Mouse (Mus musculus): ENCODE data around the gene Olfr521. TPM values are rescaled to one million over a fixed set of nuclear protein-coding genes. Genes with fewer than 3 reads are reported as not detected.
"Not testable (repeated sequence)": the region's sequence is repeated elsewhere in the genome, so short reads cannot be mapped to it uniquely, and the experiment has no call there.

Gene Olfr521
- polyA plus RNA-seq, 1 experiment from 2014 or later = not detected

GRCm38 (mm10) chr7:99788563-99788962 lies 25.3 kb downstream of the Olfr521 start:
- H3K9ac ChIP-seq = no peak overlapping the region
- H3K4me1 ChIP-seq = peaks cover 9% of the 10 kb centered on the region; the same call in 1 of the 2 replicates
- H3K9me3 ChIP-seq = peaks cover 3% of the 10 kb centered on the region; the same call in 1 of the 2 replicates
- no peak overlapping the region for H3K27ac ChIP-seq
- no peaks in the 10 kb centered on the region; the same call in 1 of the 2 replicates for H3K27me3 ChIP-seq
- H3K36me3 ChIP-seq = no peaks in the 10 kb centered on the region
- WGBS = 31% methylated on average over 5 of the region's 5 CpGs
- H3K4me2 ChIP-seq = no peak overlapping the region
- ATAC-seq (ENCODE audit: insufficient number of reproducible peaks, insufficient read depth, low FRiP score, low TSS enrichment, low read depth) = no peak
- no peak overlapping the region for H3K4me3 ChIP-seq

DNA sequence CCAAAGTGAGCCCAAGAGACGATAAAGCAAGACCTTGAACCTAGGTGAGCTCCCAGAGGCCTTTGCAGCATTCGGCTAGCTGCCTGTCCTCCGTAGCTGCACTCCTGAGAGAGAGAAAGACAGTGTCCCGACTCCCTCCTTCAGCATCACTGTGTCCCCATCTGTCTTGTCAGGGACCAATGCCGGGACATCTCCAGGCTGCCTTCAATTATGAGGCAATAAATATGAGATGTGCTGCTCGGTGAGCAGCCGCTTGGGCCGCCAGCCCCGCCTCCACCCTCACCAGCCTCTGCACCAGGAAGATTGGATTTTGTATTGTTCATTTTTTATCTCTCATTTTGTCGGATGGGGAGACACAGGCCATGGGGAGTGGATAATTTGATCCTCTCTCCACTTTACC lies 27.5 kb downstream of the Olfr521 start:
- peaks cover 6% of the 10 kb centered on the region; the same call in 1 of the 2 replicates for H3K27me3 ChIP-seq
- peaks cover 3% of the 10 kb centered on the region; the same call in 1 of the 2 replicates for H3K9me3 ChIP-seq
- H3K4me3 ChIP-seq = no peak overlapping the region
- H3K4me1 ChIP-seq = peaks cover 15% of the 10 kb centered on the region; the same call in 1 of the 2 replicates
- no peak overlapping the region for H3K9ac ChIP-seq
- 85% methylated on average over 10 of the region's 10 CpGs for WGBS
- ATAC-seq (ENCODE audit: insufficient number of reproducible peaks, insufficient read depth, low FRiP score, low TSS enrichment, low read depth) = no peak
- no peak overlapping the region for H3K27ac ChIP-seq
- H3K36me3 ChIP-seq = no peaks in the 10 kb centered on the region
- H3K4me2 ChIP-seq = no peak overlapping the region

GRCm38 (mm10) chr7:99794096-99794495 lies 30.8 kb downstream of the Olfr521 start:
- H3K4me3 ChIP-seq = no peak overlapping the region
- 51% methylated on average over 2 of the region's 2 CpGs for WGBS
- H3K4me1 ChIP-seq = peaks cover 6% of the 10 kb centered on the region; the same call in 1 of the 2 replicates
- H3K4me2 ChIP-seq = no peak overlapping the region
- no peaks in the 10 kb centered on the region for H3K36me3 ChIP-seq
- ATAC-seq (ENCODE audit: insufficient number of reproducible peaks, insufficient read depth, low FRiP score, low TSS enrichment, low read depth) = no peak
- peaks cover 3% of the 10 kb centered on the region; the same call in 1 of the 2 replicates for H3K9me3 ChIP-seq
- no peak overlapping the region for H3K27ac ChIP-seq
- no peak overlapping the region for H3K9ac ChIP-seq
- H3K27me3 ChIP-seq = peaks cover 20% of the 10 kb centered on the region

DNA sequence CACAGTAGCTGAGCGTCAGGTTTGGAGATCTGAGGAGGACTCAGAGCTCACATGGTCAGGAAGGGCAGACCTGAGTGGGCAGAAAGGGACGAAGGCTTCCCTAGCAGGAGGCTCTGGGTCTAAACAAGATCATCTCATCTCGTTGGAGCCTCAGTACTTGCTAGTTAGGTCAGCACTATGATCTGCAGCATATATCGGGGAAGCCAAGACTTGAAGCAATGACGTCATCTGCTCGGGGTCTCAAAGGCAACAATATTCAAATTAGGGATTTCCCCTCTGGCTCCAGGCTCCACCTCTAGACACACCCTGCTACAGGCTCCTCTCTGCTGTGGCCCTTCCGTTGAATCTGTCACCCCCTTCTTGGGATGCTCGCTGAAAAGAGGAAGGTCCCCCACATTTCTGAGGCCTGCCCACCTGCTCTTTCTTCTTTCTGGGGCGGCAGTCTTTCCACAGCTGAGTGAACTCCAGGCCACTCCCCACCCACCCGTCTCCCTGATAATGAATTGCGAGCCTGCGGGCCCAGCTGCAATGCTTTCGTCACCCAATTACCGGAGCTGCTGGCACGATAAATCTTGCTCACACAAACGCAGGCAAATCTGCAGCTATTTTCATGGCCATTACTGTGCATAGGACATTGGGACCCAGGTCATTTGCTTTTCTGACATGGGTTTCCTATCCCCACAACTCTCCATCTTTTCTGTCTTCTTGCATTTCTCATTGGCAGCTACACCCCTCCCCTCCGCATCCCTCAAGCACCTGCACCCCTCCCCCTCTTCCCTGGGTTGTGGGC lies 32.1 kb downstream of the Olfr521 start:
- Histone ChIP-seq H3K9me3 (peaks cover 3% of the 10 kb centered on the region; the same call in 1 of the 2 replicates), H3K4me2 (peak overlapping the region; percentile 31), H3K27me3 (peaks cover 20% of the 10 kb centered on the region), H3K27ac (no peak overlapping the region), H3K36me3 (no peaks in the 10 kb centered on the region), H3K4me1 (peaks cover 6% of the 10 kb centered on the region; the same call in 1 of the 2 replicates), H3K9ac (no peak overlapping the region), H3K4me3 (no peak overlapping the region)
- ATAC-seq (ENCODE audit: insufficient number of reproducible peaks, insufficient read depth, low FRiP score, low TSS enrichment, low read depth) = no peak
- WGBS = 10% methylated on average over 17 of the region's 17 CpGs

GRCm38 (mm10) chr7:99796471-99796870 lies 33.2 kb downstream of the Olfr521 start:
- Histone ChIP-seq H3K4me1 (peaks cover 6% of the 10 kb centered on the region; the same call in 1 of the 2 replicates), H3K27ac (no peak overlapping the region), H3K4me2 (no peak overlapping the region), H3K27me3 (peaks cover 20% of the 10 kb centered on the region), H3K4me3 (no peak overlapping the region), H3K36me3 (no peaks in the 10 kb centered on the region), H3K9ac (no peak overlapping the region), H3K9me3 (peaks cover 3% of the 10 kb centered on the region; the same call in 1 of the 2 replicates)
- 74% methylated on average over 3 of the region's 3 CpGs for WGBS
- no peak for ATAC-seq (ENCODE audit: insufficient number of reproducible peaks, insufficient read depth, low FRiP score, low TSS enrichment, low read depth)

DNA sequence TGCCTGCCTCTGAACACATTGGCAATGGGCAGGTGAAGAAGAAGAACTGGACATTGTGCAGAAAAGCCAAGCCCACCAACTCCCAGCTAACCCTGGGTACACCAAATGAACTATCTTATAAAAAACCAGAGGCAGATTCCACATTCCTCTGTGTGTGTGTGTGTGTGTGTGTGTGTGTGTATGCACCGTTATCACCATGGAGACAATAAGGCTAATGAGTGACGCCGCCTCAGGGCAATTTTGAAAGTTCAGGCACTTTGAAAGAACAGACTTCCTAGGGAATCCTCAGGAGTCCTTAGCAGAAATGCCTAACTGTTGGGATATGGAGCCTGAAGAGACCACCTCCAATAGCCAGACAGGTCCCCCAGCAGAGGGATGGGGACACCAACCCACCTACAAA lies 34.0 kb downstream of the Olfr521 start:
- peaks cover 6% of the 10 kb centered on the region; the same call in 1 of the 2 replicates for H3K4me1 ChIP-seq
- H3K9me3 ChIP-seq = peaks cover 3% of the 10 kb centered on the region; the same call in 1 of the 2 replicates
- no peak overlapping the region for H3K9ac ChIP-seq
- no peak overlapping the region for H3K4me2 ChIP-seq
- H3K4me3 ChIP-seq = no peak overlapping the region
- peaks cover 20% of the 10 kb centered on the region for H3K27me3 ChIP-seq
- ATAC-seq (ENCODE audit: insufficient number of reproducible peaks, insufficient read depth, low FRiP score, low TSS enrichment, low read depth) = no peak
- 53% methylated on average over 3 of the region's 3 CpGs for WGBS
- no peak overlapping the region for H3K27ac ChIP-seq
- H3K36me3 ChIP-seq = no peaks in the 10 kb centered on the region

- Histone ChIP-seq H3K27ac (no peak overlapping the region), H3K4me3 (no peak overlapping the region), H3K27me3 (peaks cover 20% of the 10 kb centered on the region), H3K36me3 (no peaks in the 10 kb centered on the region), H3K4me1 (peaks cover 6% of the 10 kb centered on the region; the same call in 1 of the 2 replicates), H3K9me3 (peaks cover 3% of the 10 kb centered on the region; the same call in 1 of the 2 replicates), H3K4me2 (no peak overlapping the region), H3K9ac (no peak overlapping the region)
- WGBS = 29% methylated on average over 6 of the region's 6 CpGs
- no peak for ATAC-seq (ENCODE audit: insufficient number of reproducible peaks, insufficient read depth, low FRiP score, low TSS enrichment, low read depth)
These were observed 34.8 kb downstream of the Olfr521 start for GRCm38 (mm10) chr7:99797911-99798647.

GRCm38 (mm10) chr7:99799118-99799517 lies 35.8 kb downstream of the Olfr521 start:
- H3K9me3 ChIP-seq = no peaks in the 10 kb centered on the region
- no peaks in the 10 kb centered on the region for H3K36me3 ChIP-seq
- H3K27me3 ChIP-seq = peaks cover 20% of the 10 kb centered on the region
- no peak for ATAC-seq (ENCODE audit: insufficient number of reproducible peaks, insufficient read depth, low FRiP score, low TSS enrichment, low read depth)
- no peak overlapping the region for H3K27ac ChIP-seq
- peaks cover 6% of the 10 kb centered on the region; the same call in 1 of the 2 replicates for H3K4me1 ChIP-seq
- H3K4me2 ChIP-seq = no peak overlapping the region
- 78% methylated on average over 7 of the region's 7 CpGs for WGBS
- H3K9ac ChIP-seq = no peak overlapping the region
- H3K4me3 ChIP-seq = no peak overlapping the region

DNA sequence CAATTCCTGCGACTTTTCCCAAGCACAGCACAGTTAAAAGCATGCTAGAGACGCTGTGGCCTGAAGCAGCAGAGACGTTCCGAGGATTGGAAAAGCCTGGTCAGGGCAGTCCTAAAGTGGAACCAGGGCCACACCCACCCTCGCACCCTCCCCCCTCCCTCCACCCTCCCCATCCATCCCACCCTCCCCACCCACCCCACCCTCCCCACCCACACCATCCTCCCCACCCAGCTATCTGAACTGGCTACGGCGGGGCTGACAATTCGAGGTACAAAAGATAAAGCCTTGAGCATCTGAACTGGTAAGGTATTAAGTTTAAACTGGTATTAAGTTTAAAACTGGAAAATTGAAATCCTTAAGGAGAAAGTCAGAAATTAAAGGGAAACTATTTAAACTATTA lies 40.2 kb downstream of the Olfr521 start:
- ATAC-seq (ENCODE audit: insufficient number of reproducible peaks, insufficient read depth, low FRiP score, low TSS enrichment, low read depth) = no peak
- Histone ChIP-seq H3K27me3 (no peaks in the 10 kb centered on the region), H3K4me2 (no peak overlapping the region), H3K9ac (no peak overlapping the region), H3K4me1 (no peaks in the 10 kb centered on the region), H3K36me3 (no peaks in the 10 kb centered on the region), H3K27ac (no peak overlapping the region), H3K9me3 (no peaks in the 10 kb centered on the region), H3K4me3 (no peak overlapping the region)
- WGBS = 60% methylated on average over 8 of the region's 8 CpGs

GRCm38 (mm10) chr7:99804033-99804432 lies 40.7 kb downstream of the Olfr521 start:
- H3K4me3 ChIP-seq; H3K27me3 ChIP-seq; H3K9ac ChIP-seq; H3K27ac ChIP-seq; ATAC-seq (ENCODE audit: insufficient number of reproducible peaks, insufficient read depth, low FRiP score, low TSS enrichment, low read depth); H3K4me1 ChIP-seq; H3K36me3 ChIP-seq; H3K4me2 ChIP-seq; H3K9me3 ChIP-seq: not testable (repeated sequence)
- 85% methylated on average over 3 of the region's 3 CpGs for WGBS

DNA sequence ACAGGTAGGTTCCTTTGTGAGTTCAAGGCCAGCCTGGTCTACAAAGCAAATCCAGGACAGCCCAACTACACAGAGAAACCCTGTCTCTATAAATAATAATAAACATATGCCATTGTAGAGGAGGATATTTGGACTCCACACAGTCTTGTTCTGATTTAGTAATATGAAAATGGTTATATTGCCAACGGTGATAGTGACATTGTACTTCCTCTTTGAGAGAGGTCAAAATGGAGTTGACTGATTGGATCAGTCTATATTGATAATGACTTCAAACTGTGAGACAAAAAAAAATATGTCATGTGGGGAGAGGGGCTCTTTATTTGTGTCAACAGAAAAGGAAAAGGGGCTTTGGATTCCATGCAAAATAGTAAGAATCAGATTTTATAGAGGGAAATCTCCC lies 42.0 kb downstream of the Olfr521 start:
- H3K4me1 ChIP-seq = no peaks in the 10 kb centered on the region
- H3K27ac ChIP-seq = no peak overlapping the region
- no peak overlapping the region for H3K9ac ChIP-seq
- 62% methylated on average over 1 of the region's 1 CpGs for WGBS
- H3K27me3 ChIP-seq = no peaks in the 10 kb centered on the region
- no peak overlapping the region for H3K4me3 ChIP-seq
- no peaks in the 10 kb centered on the region for H3K36me3 ChIP-seq
- no peak for ATAC-seq (ENCODE audit: insufficient number of reproducible peaks, insufficient read depth, low FRiP score, low TSS enrichment, low read depth)
- no peak overlapping the region for H3K4me2 ChIP-seq
- H3K9me3 ChIP-seq = no peaks in the 10 kb centered on the region
